Mouse (Mus musculus) granulocyte monocyte progenitor cell, adult 5-6 weeks (primary cell): ENCODE results near the gene Olfr531. TPM values are rescaled to one million over a fixed set of nuclear protein-coding genes. Genes with fewer than 3 reads are reported as not detected.

Source experiments
- ATAC-seq: replicated peaks from 2 replicates; pipeline ENCODE4 v1.8.0; 2016; ENCODE audit warnings: mild to moderate bottlenecking, moderate TSS enrichment, inconsistent platforms; ENCODE audit not compliant: poor library complexity, severe bottlenecking
- total RNA-seq, 2 experiments: library from RNA; stranded (forward) in 1 of 2; stranded (reverse) in 1 of 2; fragments of 200-712, 200-1000 nt in 1 of 2; fragments of >200 nt in 1 of 2; fragmentation: Nextera tagmentation in 1 of 2; gene quantifications; 2 replicates each; pipeline ENCODE4 v1.2.3; 2014 to 2017

Gene Olfr531
- not detected in 2 replicates for total RNA-seq (2014; fragmentation: Nextera tagmentation)
- total RNA-seq (2017), result not detected in 2 replicates

DNA sequence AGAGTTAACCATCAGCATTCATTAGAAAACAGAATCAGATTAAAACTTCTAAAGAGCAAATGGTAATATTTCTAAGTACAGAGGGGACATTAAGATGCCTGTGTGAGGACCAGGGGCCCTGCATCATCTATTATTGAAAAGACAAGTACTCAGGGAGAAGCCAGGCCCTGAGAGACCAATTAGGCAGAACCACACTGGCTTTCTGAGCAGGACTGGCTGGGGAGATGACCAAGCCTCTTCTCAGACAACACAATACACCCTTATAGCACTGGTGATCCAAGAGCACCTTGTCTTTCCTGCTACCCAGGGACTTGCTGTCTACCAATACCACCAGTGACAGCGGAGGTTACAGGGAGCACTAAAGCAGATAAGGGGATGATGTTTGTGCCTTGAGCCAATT, at the start of gene Olfr531:
Gene Olfr531, minus strand, starts transcription at position 101 of the 400 bp plus-strand sequence.
- no peak for ATAC-seq

GRCm38 (mm10) chr7:140443141-140443540, 40.4 kb upstream of the Olfr531 start:
- ATAC-seq, result no peak

- ATAC-seq, result no peak
These were observed 18.8 kb upstream of the Olfr531 start, which contains the start of gene Olfr532 for GRCm38 (mm10) chr7:140421539-140421938. Olfr532 (minus strand) TSS chr7:140421639.

GRCm38 (mm10) chr7:140376911-140377310, 25.8 kb downstream of the Olfr531 start:
- ATAC-seq, result no peak

DNA sequence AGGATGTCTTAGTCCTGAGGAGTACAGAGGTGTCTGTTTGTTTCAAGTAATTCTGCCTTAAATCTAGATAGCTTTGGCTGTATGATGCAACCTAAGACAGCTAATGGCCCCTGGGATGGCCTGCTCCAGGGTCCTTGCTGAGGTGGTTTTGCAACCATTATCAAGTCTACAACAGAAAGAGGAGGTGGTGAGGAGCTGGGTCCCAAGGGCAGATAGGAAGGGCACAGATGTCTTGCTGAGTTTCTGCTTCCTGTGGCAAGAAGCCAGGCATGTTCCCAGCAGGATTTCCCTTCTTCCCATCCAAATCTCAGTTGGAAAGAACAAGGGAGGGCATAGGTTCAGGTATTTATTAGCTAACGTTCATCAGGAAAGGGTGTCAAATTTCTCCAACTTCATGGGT, 26.5 kb downstream of the Olfr531 start, which contains the start of gene Olfr530:
Gene Olfr530, minus strand, starts transcription at position 101 of the 400 bp plus-strand sequence.
- ATAC-seq, result no peak

- ATAC-seq, result no peak
These were observed 28.4 kb downstream of the Olfr531 start for GRCm38 (mm10) chr7:140374300-140374699.

DNA sequence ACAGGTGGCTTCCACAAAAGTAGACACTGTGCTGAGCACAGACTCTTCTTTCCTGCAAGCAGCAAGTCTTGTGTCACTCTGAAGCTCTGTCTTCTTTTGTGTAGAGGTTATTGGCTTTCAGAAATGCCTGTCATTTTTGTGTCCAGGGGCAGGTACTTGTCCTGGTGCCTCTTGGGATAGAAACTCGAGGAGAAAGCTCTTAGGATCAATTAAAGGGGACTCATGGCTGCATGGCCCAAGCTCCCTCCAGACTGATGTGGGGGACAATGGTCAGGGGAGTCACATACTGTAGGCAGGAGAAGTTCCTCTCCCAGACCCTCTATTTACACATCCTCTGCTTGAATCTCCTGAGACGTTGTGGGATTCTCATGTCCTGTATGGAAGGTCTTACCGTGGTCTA, 41.1 kb downstream of the Olfr531 start, which contains the start of gene Olfr60:
Gene Olfr60, minus strand, starts transcription at position 101 of the 400 bp plus-strand sequence.
- no peak for ATAC-seq

Other genes starting within 250 kb of the Olfr531 start
- gene Sprn, start 248.0 kb downstream of the Olfr531 start, total RNA-seq (2014; fragmentation: Nextera tagmentation), result not detected in 2 replicates
- not detected in 2 replicates for gene Sprn, start 248.0 kb downstream of the Olfr531 start, total RNA-seq (2017)
- gene Olfr522, start 238.2 kb downstream of the Olfr531 start, total RNA-seq (2014; fragmentation: Nextera tagmentation), result not detected in 2 replicates
- not detected in 2 replicates for gene Olfr522, start 238.2 kb downstream of the Olfr531 start, total RNA-seq (2017)
- not detected in 2 replicates for gene Olfr523, start 229.7 kb downstream of the Olfr531 start, total RNA-seq (2014; fragmentation: Nextera tagmentation)
- gene Olfr523, start 229.7 kb downstream of the Olfr531 start, total RNA-seq (2017), result not detected in 2 replicates
- gene Olfr524, start 197.0 kb downstream of the Olfr531 start, total RNA-seq (2014; fragmentation: Nextera tagmentation), result not detected in 2 replicates
- not detected in 2 replicates for gene Olfr524, start 197.0 kb downstream of the Olfr531 start, total RNA-seq (2017)
- not detected in 2 replicates for gene Cd163l1, start 184.7 kb downstream of the Olfr531 start, total RNA-seq (2014; fragmentation: Nextera tagmentation)
- not detected in 2 replicates for gene Cd163l1, start 184.7 kb downstream of the Olfr531 start, total RNA-seq (2017)
- gene 5830411N06Rik, start 155.6 kb downstream of the Olfr531 start, total RNA-seq (2014; fragmentation: Nextera tagmentation), result not detected in 2 replicates
- not detected in 2 replicates for gene 5830411N06Rik, start 155.6 kb downstream of the Olfr531 start, total RNA-seq (2017)
- not detected in 2 replicates for gene Olfr525, start 82.1 kb downstream of the Olfr531 start, total RNA-seq (2014; fragmentation: Nextera tagmentation)
- not detected in 2 replicates for gene Olfr525, start 82.1 kb downstream of the Olfr531 start, total RNA-seq (2017)
- not detected in 2 replicates for gene Olfr527, start 68.9 kb downstream of the Olfr531 start, total RNA-seq (2014; fragmentation: Nextera tagmentation)
- not detected in 2 replicates for gene Olfr527, start 68.9 kb downstream of the Olfr531 start, total RNA-seq (2017)
- gene Olfr60, start 41.2 kb downstream of the Olfr531 start, total RNA-seq (2014; fragmentation: Nextera tagmentation), result not detected in 2 replicates
- not detected in 2 replicates for gene Olfr60, start 41.2 kb downstream of the Olfr531 start, total RNA-seq (2017)
- gene Olfr530, start 26.6 kb downstream of the Olfr531 start, total RNA-seq (2014; fragmentation: Nextera tagmentation), result not detected in 2 replicates
- gene Olfr530, start 26.6 kb downstream of the Olfr531 start, total RNA-seq (2017), result not detected in 2 replicates
- not detected in 2 replicates for gene Olfr532, start 18.7 kb upstream of the Olfr531 start, total RNA-seq (2014; fragmentation: Nextera tagmentation)
- gene Olfr532, start 18.7 kb upstream of the Olfr531 start, total RNA-seq (2017), result not detected in 2 replicates
- gene Olfr533, start 60.5 kb upstream of the Olfr531 start, total RNA-seq (2014; fragmentation: Nextera tagmentation), result not detected in 2 replicates
- gene Olfr533, start 60.5 kb upstream of the Olfr531 start, total RNA-seq (2017), result not detected in 2 replicates
- gene Olfr535, start 81.3 kb upstream of the Olfr531 start, total RNA-seq (2014; fragmentation: Nextera tagmentation), result not detected in 2 replicates
- gene Olfr535, start 81.3 kb upstream of the Olfr531 start, total RNA-seq (2017), result not detected in 2 replicates
- not detected in 2 replicates for gene Olfr536, start 104.5 kb upstream of the Olfr531 start, total RNA-seq (2014; fragmentation: Nextera tagmentation)
- not detected in 2 replicates for gene Olfr536, start 104.5 kb upstream of the Olfr531 start, total RNA-seq (2017)
- not detected in 2 replicates for gene Olfr538, start 165.0 kb upstream of the Olfr531 start, total RNA-seq (2014; fragmentation: Nextera tagmentation)
- not detected in 2 replicates for gene Olfr538, start 165.0 kb upstream of the Olfr531 start, total RNA-seq (2017)
- gene Olfr46, start 198.4 kb upstream of the Olfr531 start, total RNA-seq (2014; fragmentation: Nextera tagmentation), result 0.15 TPM in 1 of 2 replicates, not detected in the other
- gene Olfr46, start 198.4 kb upstream of the Olfr531 start, total RNA-seq (2017), result under 0.01 TPM in 2 replicates
- gene Olfr61, start 226.1 kb upstream of the Olfr531 start, total RNA-seq (2014; fragmentation: Nextera tagmentation), result not detected in 2 replicates
- not detected in 2 replicates for gene Olfr61, start 226.1 kb upstream of the Olfr531 start, total RNA-seq (2017)
- not detected in 2 replicates for gene Olfr53, start 243.5 kb upstream of the Olfr531 start, total RNA-seq (2014; fragmentation: Nextera tagmentation)
- not detected in 2 replicates for gene Olfr53, start 243.5 kb upstream of the Olfr531 start, total RNA-seq (2017)